Mouse (Mus musculus): ENCODE data around the gene Ccdc149. TPM values are rescaled to one million over a fixed set of nuclear protein-coding genes. Genes with fewer than 3 reads are reported as not detected.

The Ccdc149 gene
- not detected for total RNA-seq (2023)

DNA sequence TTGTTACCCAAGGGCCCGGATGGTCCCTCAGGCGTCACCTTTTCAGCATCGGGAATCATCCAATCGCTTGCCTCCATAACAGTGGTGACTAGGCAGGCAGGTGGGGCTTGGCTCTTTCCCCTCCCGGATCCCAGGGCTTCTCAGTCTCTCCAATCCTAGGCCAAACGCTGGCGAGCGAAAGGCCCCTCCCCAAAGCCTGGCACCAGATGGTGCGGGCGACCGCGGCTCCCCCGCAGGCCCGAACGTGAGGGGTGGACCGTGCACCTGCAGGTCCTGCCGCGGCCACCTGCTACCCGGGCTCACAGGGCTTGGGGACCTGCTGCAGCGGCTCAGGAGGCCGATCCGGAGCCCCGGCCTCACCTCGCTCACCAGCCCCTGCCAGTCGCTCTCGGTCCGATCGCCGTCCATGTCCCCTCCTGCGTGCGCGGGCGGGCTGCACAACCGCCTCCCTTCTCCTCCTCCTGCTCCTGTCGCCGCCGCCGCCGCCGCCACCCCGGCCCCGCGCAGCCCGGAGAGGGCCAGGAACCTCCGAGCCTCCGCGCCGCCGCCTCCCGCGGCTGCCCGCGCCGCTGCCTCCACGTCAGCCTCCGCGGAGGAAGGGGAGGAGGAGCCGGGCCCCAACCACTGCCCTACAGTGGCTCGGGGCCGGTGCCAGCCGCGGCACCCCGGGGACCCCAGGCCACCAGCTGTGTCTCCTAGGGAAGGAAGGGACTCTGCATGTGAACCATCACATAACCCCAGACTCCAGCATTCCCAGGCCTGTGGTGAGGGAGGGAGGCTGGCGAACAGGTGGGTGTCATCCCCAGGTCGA is at the start of gene Ccdc149:
TSS of gene Ccdc149 (minus strand) at position 531 of the 811 bp plus-strand sequence.

DNA sequence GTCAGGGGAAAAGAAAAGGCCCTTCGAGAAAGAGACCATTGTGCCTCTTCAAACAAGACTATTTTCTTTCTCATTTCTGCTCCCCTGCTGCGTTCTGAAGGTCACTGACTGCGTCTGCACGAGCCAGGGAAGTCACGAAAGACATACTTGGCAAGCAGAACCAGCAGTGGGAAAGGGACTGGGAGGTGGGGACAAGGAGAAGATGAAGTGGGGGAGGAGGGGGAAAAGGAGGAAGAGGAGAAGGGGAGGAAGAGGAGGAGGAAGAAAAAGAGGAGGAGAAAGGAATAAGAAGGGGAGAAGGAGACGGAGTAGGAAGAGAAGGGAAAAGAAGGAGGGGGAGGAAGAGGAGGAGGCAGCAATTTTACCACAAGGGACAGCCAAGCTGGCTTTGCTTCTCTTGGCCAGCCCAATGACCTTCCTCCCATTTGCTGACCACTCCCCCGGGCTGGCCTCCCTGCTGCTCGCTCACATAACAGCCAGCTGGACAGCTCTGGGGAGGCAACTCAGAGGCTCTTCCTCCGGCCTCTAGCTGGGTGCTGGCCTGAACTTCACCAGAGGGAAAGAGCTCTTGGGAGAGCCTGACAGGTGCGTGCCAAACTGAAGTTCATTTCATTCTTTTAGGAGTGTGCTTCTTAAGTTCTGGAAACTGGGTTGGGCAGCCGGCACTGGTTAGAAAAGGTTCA is 107.7 kb downstream of the Ccdc149 start, which contains the start of gene Sod3:
TSS of gene Sod3 (plus strand) at position 324 of the 683 bp plus-strand sequence.

Other genes starting within 250 kb of the Ccdc149 start
- not detected for gene Sod3, start 107.7 kb downstream of the Ccdc149 start, total RNA-seq (2023)
- gene Lgi2, start 94.9 kb upstream of the Ccdc149 start, total RNA-seq (2023) = not detected
- 17.3 TPM for gene Sepsecs, start 198.2 kb upstream of the Ccdc149 start, total RNA-seq (2023)